Mouse (Mus musculus): ENCODE results near the gene Mapkapk3. TPM values are rescaled to one million over a fixed set of nuclear protein-coding genes. Genes with fewer than 3 reads are reported as not detected.

Gene Mapkapk3
- polyA plus RNA-seq, 1 experiment from 2014 or later: 1.8 TPM

- no peaks in the 10 kb centered on the region for H3K27me3 ChIP-seq (ENCODE audit: control insufficient read depth, insufficient read depth, low read length)
- DNase-seq (no peak), ATAC-seq (ENCODE audit: low FRiP score, low TSS enrichment) (no peak)
- H3K4me2 ChIP-seq (ENCODE audit: low read length): no peak overlapping the region
- 93% methylated on average over 16 of the region's 16 CpGs for WGBS
- H3K27ac ChIP-seq (replicated peaks; ENCODE audit: low read depth, low read length): no peak overlapping the region
- H3K9ac ChIP-seq (replicated peaks; ENCODE audit: low read length): no peak overlapping the region
- H3K4me3 ChIP-seq (replicated peaks; ENCODE audit: low read depth, low read length): no peak overlapping the region
- H3K4me1 ChIP-seq (ENCODE audit: control insufficient read depth, insufficient read depth, low read length): no peaks in the 10 kb centered on the region
- H3K36me3 ChIP-seq (ENCODE audit: control insufficient read depth, insufficient read depth, low read length): peaks cover 23% of the 10 kb centered on the region
- no peaks in the 10 kb centered on the region for H3K9me3 ChIP-seq (ENCODE audit: control insufficient read depth, low read length)
Observed at GRCm38 (mm10) chr9:107327879-107328620, 38.4 kb upstream of the Mapkapk3 start.

- H3K9me3 ChIP-seq (ENCODE audit: control insufficient read depth, low read length): no peaks in the 10 kb centered on the region
- DNase-seq (no peak), ATAC-seq (ENCODE audit: low FRiP score, low TSS enrichment) (no peak)
- no peak overlapping the region for H3K27ac ChIP-seq (replicated peaks; ENCODE audit: low read depth, low read length)
- 92% methylated on average over 7 of the region's 7 CpGs for WGBS
- H3K4me1 ChIP-seq (ENCODE audit: control insufficient read depth, insufficient read depth, low read length): no peaks in the 10 kb centered on the region
- H3K4me3 ChIP-seq (replicated peaks; ENCODE audit: low read depth, low read length): no peak overlapping the region
- H3K4me2 ChIP-seq (ENCODE audit: low read length): no peak overlapping the region
- H3K36me3 ChIP-seq (ENCODE audit: control insufficient read depth, insufficient read depth, low read length): peaks cover 9% of the 10 kb centered on the region; the same call in 1 of the 2 replicates
- no peak overlapping the region for H3K9ac ChIP-seq (replicated peaks; ENCODE audit: low read length)
- no peaks in the 10 kb centered on the region for H3K27me3 ChIP-seq (ENCODE audit: control insufficient read depth, insufficient read depth, low read length)
Observed at GRCm38 (mm10) chr9:107325904-107326303, 36.2 kb upstream of the Mapkapk3 start.

- no peak for DNase-seq
- H3K9ac ChIP-seq (replicated peaks; ENCODE audit: low read length): no peak overlapping the region
- no peak for ATAC-seq (ENCODE audit: low FRiP score, low TSS enrichment)
- 47% methylated on average over 4 of the region's 4 CpGs for WGBS
- no peak overlapping the region for H3K4me2 ChIP-seq (ENCODE audit: low read length)
- H3K4me3 ChIP-seq (replicated peaks; ENCODE audit: low read depth, low read length): no peak overlapping the region
- peaks cover 9% of the 10 kb centered on the region; the same call in 1 of the 2 replicates for H3K36me3 ChIP-seq (ENCODE audit: control insufficient read depth, insufficient read depth, low read length)
- no peaks in the 10 kb centered on the region for H3K4me1 ChIP-seq (ENCODE audit: control insufficient read depth, insufficient read depth, low read length)
- no peaks in the 10 kb centered on the region for H3K9me3 ChIP-seq (ENCODE audit: control insufficient read depth, low read length)
- no peak overlapping the region for H3K27ac ChIP-seq (replicated peaks; ENCODE audit: low read depth, low read length)
- no peaks in the 10 kb centered on the region for H3K27me3 ChIP-seq (ENCODE audit: control insufficient read depth, insufficient read depth, low read length)
Observed at GRCm38 (mm10) chr9:107324799-107325561, 35.3 kb upstream of the Mapkapk3 start.

- 75% methylated on average over 6 of the region's 6 CpGs for WGBS
- Histone ChIP-seq H3K36me3 (ENCODE audit: control insufficient read depth, insufficient read depth, low read length) (peaks cover 9% of the 10 kb centered on the region; the same call in 1 of the 2 replicates), H3K4me3 (replicated peaks; ENCODE audit: low read depth, low read length) (no peak overlapping the region), H3K27me3 (ENCODE audit: control insufficient read depth, insufficient read depth, low read length) (no peaks in the 10 kb centered on the region), H3K9me3 (ENCODE audit: control insufficient read depth, low read length) (no peaks in the 10 kb centered on the region), H3K27ac (replicated peaks; ENCODE audit: low read depth, low read length) (no peak overlapping the region), H3K9ac (replicated peaks; ENCODE audit: low read length) (no peak overlapping the region), H3K4me1 (ENCODE audit: control insufficient read depth, insufficient read depth, low read length) (no peaks in the 10 kb centered on the region), H3K4me2 (ENCODE audit: low read length) (no peak overlapping the region)
- peak; percentile 23 for DNase-seq
- no peak for ATAC-seq (ENCODE audit: low FRiP score, low TSS enrichment)
Observed at GRCm38 (mm10) chr9:107323558-107323957, 33.9 kb upstream of the Mapkapk3 start.

GRCm38 (mm10) chr9:107322461-107323050 is 32.9 kb upstream of the Mapkapk3 start:
- Histone ChIP-seq H3K36me3 (ENCODE audit: control insufficient read depth, insufficient read depth, low read length) (0 out of 2 replicates have a peak, but pooled peaks cover 2% of the 10 kb centered on the region), H3K27ac (replicated peaks; ENCODE audit: low read depth, low read length) (no peak overlapping the region), H3K4me3 (replicated peaks; ENCODE audit: low read depth, low read length) (no peak overlapping the region), H3K27me3 (ENCODE audit: control insufficient read depth, insufficient read depth, low read length) (no peaks in the 10 kb centered on the region), H3K4me1 (ENCODE audit: control insufficient read depth, insufficient read depth, low read length) (no peaks in the 10 kb centered on the region), H3K4me2 (ENCODE audit: low read length) (no peak overlapping the region), H3K9me3 (ENCODE audit: control insufficient read depth, low read length) (no peaks in the 10 kb centered on the region), H3K9ac (replicated peaks; ENCODE audit: low read length) (no peak overlapping the region)
- 88% methylated on average over 8 of the region's 8 CpGs for WGBS
- DNase-seq (no peak), ATAC-seq (ENCODE audit: low FRiP score, low TSS enrichment) (no peak)

- ATAC-seq (ENCODE audit: low FRiP score, low TSS enrichment) (no peak), DNase-seq (no peak)
- H3K27ac ChIP-seq (replicated peaks; ENCODE audit: low read depth, low read length): no peak overlapping the region
Observed at GRCm38 (mm10) chr9:107315791-107316190, 26.1 kb upstream of the Mapkapk3 start.

GRCm38 (mm10) chr9:107313926-107314325 is 24.2 kb upstream of the Mapkapk3 start:
- Histone ChIP-seq H3K36me3 (ENCODE audit: control insufficient read depth, insufficient read depth, low read length) (no peaks in the 10 kb centered on the region), H3K4me3 (replicated peaks; ENCODE audit: low read depth, low read length) (no peak overlapping the region), H3K9me3 (ENCODE audit: control insufficient read depth, low read length) (no peaks in the 10 kb centered on the region), H3K27me3 (ENCODE audit: control insufficient read depth, insufficient read depth, low read length) (no peaks in the 10 kb centered on the region), H3K4me1 (ENCODE audit: control insufficient read depth, insufficient read depth, low read length) (no peaks in the 10 kb centered on the region), H3K9ac (replicated peaks; ENCODE audit: low read length) (no peak overlapping the region), H3K27ac (replicated peaks; ENCODE audit: low read depth, low read length) (no peak overlapping the region), H3K4me2 (ENCODE audit: low read length) (no peak overlapping the region)
- no peak for DNase-seq
- 86% methylated on average over 3 of the region's 3 CpGs for WGBS
- no peak for ATAC-seq (ENCODE audit: low FRiP score, low TSS enrichment)

More at GRCm38 (mm10) chr9:107315791-107316190, 26.1 kb upstream of the Mapkapk3 start:
- H3K27me3 ChIP-seq (ENCODE audit: control insufficient read depth, insufficient read depth, low read length): no peaks in the 10 kb centered on the region
- H3K36me3 ChIP-seq (ENCODE audit: control insufficient read depth, insufficient read depth, low read length): no peaks in the 10 kb centered on the region
- no peak overlapping the region for H3K4me3 ChIP-seq (replicated peaks; ENCODE audit: low read depth, low read length)
- no peaks in the 10 kb centered on the region for H3K4me1 ChIP-seq (ENCODE audit: control insufficient read depth, insufficient read depth, low read length)
- no peak overlapping the region for H3K9ac ChIP-seq (replicated peaks; ENCODE audit: low read length)
- 82% methylated on average over 2 of the region's 2 CpGs for WGBS
- no peak overlapping the region for H3K4me2 ChIP-seq (ENCODE audit: low read length)
- no peaks in the 10 kb centered on the region for H3K9me3 ChIP-seq (ENCODE audit: control insufficient read depth, low read length)

GRCm38 (mm10) chr9:107312811-107313584 is 23.3 kb upstream of the Mapkapk3 start:
- H3K36me3 ChIP-seq (ENCODE audit: control insufficient read depth, insufficient read depth, low read length): no peaks in the 10 kb centered on the region
- no peak overlapping the region for H3K4me3 ChIP-seq (replicated peaks; ENCODE audit: low read depth, low read length)
- 78% methylated on average over 10 of the region's 10 CpGs for WGBS
- no peak overlapping the region for H3K9ac ChIP-seq (replicated peaks; ENCODE audit: low read length)
- no peak overlapping the region for H3K4me2 ChIP-seq (ENCODE audit: low read length)
- DNase-seq (no peak), ATAC-seq (ENCODE audit: low FRiP score, low TSS enrichment) (no peak)
- no peak overlapping the region for H3K27ac ChIP-seq (replicated peaks; ENCODE audit: low read depth, low read length)
- H3K9me3 ChIP-seq (ENCODE audit: control insufficient read depth, low read length): no peaks in the 10 kb centered on the region
- no peaks in the 10 kb centered on the region for H3K4me1 ChIP-seq (ENCODE audit: control insufficient read depth, insufficient read depth, low read length)
- H3K27me3 ChIP-seq (ENCODE audit: control insufficient read depth, insufficient read depth, low read length): no peaks in the 10 kb centered on the region

Measured in midbrain, embryonic 14.5 days (tissue).